Mouse (Mus musculus): ENCODE data around the gene Sh3bp2.

DNA sequence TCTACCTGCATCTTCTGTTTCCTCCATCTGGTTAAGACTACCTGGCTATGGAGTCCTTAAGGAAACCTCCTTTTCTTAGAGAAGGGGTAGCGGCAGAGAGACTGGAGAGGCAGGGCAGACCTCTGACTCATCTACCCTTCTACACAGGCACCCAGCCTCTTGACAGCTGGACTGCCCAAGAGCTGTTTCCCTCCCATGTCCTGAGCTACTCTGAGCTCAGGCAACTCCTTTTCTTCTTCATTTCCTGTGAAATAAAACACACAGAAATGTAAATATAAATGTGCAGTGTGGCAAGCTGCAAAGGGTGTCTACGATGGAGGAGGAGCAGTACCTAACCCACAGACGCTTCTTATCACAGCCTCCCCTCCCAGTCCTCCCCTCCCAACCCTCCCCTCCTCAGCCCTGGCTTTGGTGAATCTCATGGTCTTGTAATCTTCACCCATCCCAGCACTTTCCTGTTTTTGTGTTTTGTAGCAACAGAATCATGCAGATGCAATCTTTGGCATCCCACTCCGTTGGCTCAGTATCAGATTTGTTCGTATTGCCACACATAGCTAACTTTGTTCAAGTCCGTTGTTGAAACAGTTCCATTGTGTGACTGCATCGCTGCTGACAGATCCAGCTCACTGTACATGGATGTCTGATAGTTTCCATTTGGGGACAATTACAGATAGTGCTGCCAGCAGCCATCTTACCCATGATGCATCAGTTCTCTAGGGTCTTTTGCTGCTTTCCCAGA lies 40.1 kb downstream of the Sh3bp2 start:
- no peak for TF ChIP-seq MAX (IDR thresholded peaks at IDR 0.05; ENCODE audit: low read depth)
- TF ChIP-seq REST (IDR thresholded peaks at IDR 0.05; ENCODE audit: insufficient read depth, insufficient read length): no peak
- TF ChIP-seq USF1 (IDR thresholded peaks at IDR 0.05; ENCODE audit: low read depth): no peak
- TF ChIP-seq E2F4 (IDR thresholded peaks at IDR 0.05; ENCODE audit: insufficient read depth): no peak
- no peak for TF ChIP-seq POLR2A (IDR thresholded peaks at IDR 0.05; ENCODE audit: insufficient read length, low read depth)
- no peak for TF ChIP-seq MYOG (IDR thresholded peaks at IDR 0.05; ENCODE audit: control insufficient read depth in 1 of 3, insufficient read depth in 1 of 3, insufficient read length in 2 of 3, low read depth in 2 of 3)
- TF ChIP-seq CEBPB (IDR thresholded peaks at IDR 0.05; ENCODE audit: insufficient read depth, poor library complexity, severe bottlenecking): no peak
- TF ChIP-seq POLR2AphosphoS2 (IDR thresholded peaks at IDR 0.05; ENCODE audit: insufficient read length, low read depth): no peak
- no peak for TF ChIP-seq TCF3 (IDR thresholded peaks at IDR 0.05; ENCODE audit: insufficient read length, low read depth)
- no peak for TF ChIP-seq TCF12 (IDR thresholded peaks at IDR 0.05; ENCODE audit: insufficient read depth, poor library complexity, severe bottlenecking)
- no peak for TF ChIP-seq SRF (IDR thresholded peaks at IDR 0.05; ENCODE audit: control insufficient read depth, insufficient read length, low read depth)
